Mouse (Mus musculus): Measurements from ENCODE around the gene Phf21a.

DNA sequence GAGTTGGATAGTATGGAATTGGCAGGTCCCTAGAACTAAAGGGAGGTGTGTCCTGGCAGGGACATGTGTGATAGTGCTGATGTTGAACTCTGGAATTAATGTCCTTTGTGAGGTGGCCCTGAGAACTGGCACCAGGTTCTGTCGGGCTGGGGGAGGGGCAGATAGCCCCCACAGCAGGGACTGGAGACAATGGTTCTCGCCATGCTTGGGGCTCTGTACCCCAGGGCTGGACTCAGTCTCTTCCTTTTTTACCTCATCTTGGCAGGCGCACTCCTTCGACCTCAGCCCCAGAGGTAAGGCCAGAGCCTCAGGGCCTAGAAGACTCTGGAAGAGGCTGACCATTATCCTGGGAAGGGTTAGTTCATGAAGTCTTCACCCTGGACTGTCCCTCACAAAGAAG, 289.8 kb downstream of the Phf21a start:
- TF ChIP-seq CTCF (conservative IDR thresholded peaks at IDR 0.05; ENCODE audit: insufficient read depth, insufficient read length, low read depth, low read length) (no peak), POLR2A (IDR thresholded peaks at IDR 0.05; ENCODE audit: low read depth, low read length) (no peak)

Data from kidney, adult 2 months (tissue).